Mouse (Mus musculus): ENCODE data around the gene Hist1h1e. TPM values are rescaled to one million over a fixed set of nuclear protein-coding genes. Genes with fewer than 3 reads are reported as not detected.
A peak's percentile ranks its signal among the peaks of the same experiment; 100 is the strongest.
"Not testable (repeated sequence)": the region's sequence is repeated elsewhere in the genome, so short reads cannot be mapped to it uniquely, and the experiment has no call there.

Gene Hist1h1e
- polyA plus RNA-seq, 2 experiments from 2014 or later = 10.6 to 11.3 TPM

DNA sequence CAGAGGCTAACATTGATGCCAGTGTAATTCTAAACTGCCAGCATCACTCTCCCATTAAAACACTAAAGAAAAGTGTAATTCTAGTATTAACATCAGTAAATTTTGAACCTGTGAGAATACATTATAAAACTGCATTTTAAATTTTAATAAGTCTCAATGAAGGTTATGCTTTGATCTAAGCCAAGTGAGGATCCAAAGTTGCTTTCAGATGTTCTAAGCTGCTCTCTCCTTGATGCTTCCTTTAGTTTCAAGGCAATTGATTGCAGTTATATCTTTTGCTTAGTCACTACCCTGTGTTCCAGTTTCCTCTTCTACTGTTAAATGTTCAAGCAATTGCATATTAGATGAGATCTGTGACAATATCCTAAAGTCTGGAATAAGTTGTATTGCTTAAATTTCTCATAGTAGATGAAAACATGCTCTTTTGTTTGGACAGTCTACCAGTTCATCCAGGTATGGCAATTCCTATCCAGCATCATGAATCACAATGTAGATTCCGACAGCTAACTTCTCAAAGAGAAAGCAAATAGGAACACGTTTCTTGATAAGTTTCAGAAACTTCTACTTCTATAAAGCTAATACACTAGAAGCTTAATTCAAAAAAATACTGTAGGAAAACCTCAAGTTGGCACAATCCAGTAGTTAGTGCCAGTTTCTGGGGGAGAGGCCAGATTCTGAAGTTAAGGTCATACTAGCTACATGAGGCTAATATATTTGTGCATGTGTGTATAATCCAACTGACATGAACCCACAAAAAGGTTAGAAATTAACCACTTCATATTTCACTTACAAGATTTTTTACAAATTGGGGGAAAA, 49.9 kb downstream of the Hist1h1e start:
- no peak for ATAC-seq

DNA sequence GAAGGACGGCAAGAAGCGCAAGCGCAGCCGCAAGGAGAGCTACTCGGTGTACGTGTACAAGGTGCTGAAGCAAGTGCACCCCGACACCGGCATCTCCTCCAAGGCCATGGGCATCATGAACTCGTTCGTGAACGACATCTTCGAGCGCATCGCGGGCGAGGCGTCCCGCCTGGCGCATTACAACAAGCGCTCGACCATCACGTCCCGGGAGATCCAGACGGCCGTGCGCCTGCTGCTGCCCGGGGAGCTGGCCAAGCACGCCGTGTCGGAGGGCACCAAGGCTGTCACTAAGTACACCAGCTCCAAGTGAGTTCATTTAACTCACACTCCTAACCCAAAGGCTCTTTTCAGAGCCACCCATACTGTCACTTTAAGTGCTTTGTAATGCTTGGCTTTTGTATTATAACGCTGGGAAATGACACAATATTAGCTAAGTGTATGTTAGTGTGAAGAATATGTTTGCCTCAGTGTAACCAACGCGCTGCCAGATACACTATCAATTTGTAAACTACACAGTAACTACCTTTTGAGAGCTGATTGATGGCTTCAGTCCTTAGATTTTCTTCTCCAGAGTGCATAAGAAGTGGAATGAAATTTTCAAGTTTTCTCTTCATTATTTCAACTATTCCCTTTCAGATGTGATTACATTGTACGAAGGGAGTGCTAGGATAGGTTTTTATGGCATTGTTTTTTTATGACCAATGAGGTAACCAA, 50.7 kb downstream of the Hist1h1e start:
- not testable (repeated sequence) for ATAC-seq

DNA sequence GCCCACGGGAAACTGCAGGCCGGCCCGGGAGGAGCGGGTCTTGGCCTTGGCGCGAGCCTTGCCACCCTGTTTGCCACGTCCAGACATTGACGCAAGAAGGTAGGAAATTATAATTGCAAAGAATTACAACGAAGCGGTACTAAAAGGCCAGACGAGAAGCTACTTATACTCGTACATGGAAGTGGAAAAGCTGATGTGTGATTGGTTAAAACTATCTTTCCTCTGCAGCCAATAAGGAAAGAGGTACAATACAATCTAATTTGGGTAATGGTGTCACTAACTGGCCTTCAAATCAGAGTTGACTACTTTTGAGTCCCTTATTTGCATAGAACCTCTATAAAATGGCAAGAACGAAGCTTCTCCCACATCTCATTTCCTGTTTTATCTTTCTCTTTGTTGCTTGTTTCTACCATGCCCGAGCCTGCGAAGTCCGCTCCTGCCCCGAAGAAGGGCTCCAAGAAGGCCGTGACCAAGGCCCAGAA, 51.3 kb downstream of the Hist1h1e start, which contains the start of the genes Hist1h2ae and Hist1h2bg:
Hist1h2ae (minus strand) TSS at position 199 of the 482 bp plus-strand sequence.
Hist1h2bg (plus strand) TSS at position 375 of the 482 bp plus-strand sequence.
- peak; percentile 82 for ATAC-seq

Other genes starting within 250 kb of the Hist1h1e start
- 10 to 100 TPM; 12.4 to 14.5 TPM for gene Abt1, start 198.7 kb downstream of the Hist1h1e start, polyA plus RNA-seq (2017; shearing (Covaris generic))
- gene Btn1a1, start 156.7 kb downstream of the Hist1h1e start, polyA plus RNA-seq (2017; shearing (Covaris generic)) = not detected
- not detected for gene Btn2a2, start 133.7 kb downstream of the Hist1h1e start, polyA plus RNA-seq (2017; shearing (Covaris generic))
- gene Hist1h4h, start 91.5 kb downstream of the Hist1h1e start, polyA plus RNA-seq (2017; shearing (Covaris generic)) = 10 to 100 TPM in 1 of 2 experiments, 1 to 10 TPM in 1; 9.5 to 10.8 TPM
- 1 to 10 TPM in 1 of 2 experiments, not detected in 1; 2.7 TPM for gene Hist1h2af, start 88.7 kb downstream of the Hist1h1e start, polyA plus RNA-seq (2017; shearing (Covaris generic))
- gene Hist1h3g, start 87.1 kb downstream of the Hist1h1e start, polyA plus RNA-seq (2017; shearing (Covaris generic)) = not detected
- gene Hist1h2bh, start 79.2 kb downstream of the Hist1h1e start, polyA plus RNA-seq (2017; shearing (Covaris generic)) = under 1 TPM; 0.41 to 0.66 TPM
- not detected for gene Hist1h3f, start 78.5 kb downstream of the Hist1h1e start, polyA plus RNA-seq (2017; shearing (Covaris generic))
- gene Hist1h4f, start 70.9 kb downstream of the Hist1h1e start, polyA plus RNA-seq (2017; shearing (Covaris generic)) = 1 to 10 TPM in 1 of 2 experiments, not detected in 1; 1.1 TPM
- gene Hist1h1d, start 69.3 kb downstream of the Hist1h1e start, polyA plus RNA-seq (2017; shearing (Covaris generic)) = under 1 TPM; 0.18 to 0.35 TPM
- 1 to 10 TPM; 2.2 to 4.1 TPM for gene Hist1h3e, start 60.2 kb downstream of the Hist1h1e start, polyA plus RNA-seq (2017; shearing (Covaris generic))
- 10 to 100 TPM; 12.3 to 17.6 TPM for gene Hist1h2ae, start 51.3 kb downstream of the Hist1h1e start, polyA plus RNA-seq (2017; shearing (Covaris generic))
- 1 to 10 TPM; 8.0 to 8.6 TPM for gene Hist1h2bg, start 51.2 kb downstream of the Hist1h1e start, polyA plus RNA-seq (2017; shearing (Covaris generic))
- not detected for gene Hist1h2bf, start 48.4 kb downstream of the Hist1h1e start, polyA plus RNA-seq (2017; shearing (Covaris generic))
- under 1 TPM in 1 of 2 experiments, not detected in 1; 0.96 TPM for gene Hist1h2ad, start 48.2 kb downstream of the Hist1h1e start, polyA plus RNA-seq (2017; shearing (Covaris generic))
- gene Hist1h3d, start 46.8 kb downstream of the Hist1h1e start, polyA plus RNA-seq (2017; shearing (Covaris generic)) = not detected
- gene Hist1h4d, start 41.0 kb downstream of the Hist1h1e start, polyA plus RNA-seq (2017; shearing (Covaris generic)) = 10 to 100 TPM; 20.2 to 22.9 TPM
- gene Hist1h2be, start 1.4 kb downstream of the Hist1h1e start, polyA plus RNA-seq (2017; shearing (Covaris generic)) = 1 to 10 TPM; 3.3 to 4.0 TPM
- gene Hist1h2ac, start 61.4 kb upstream of the Hist1h1e start, polyA plus RNA-seq (2017; shearing (Covaris generic)) = under 1 TPM; 0.51 to 0.74 TPM
- gene Hist1h2bc, start 61.6 kb upstream of the Hist1h1e start, polyA plus RNA-seq (2017; shearing (Covaris generic)) = 1 to 10 TPM; 4.0 to 4.2 TPM
- gene Hist1h1t, start 73.3 kb upstream of the Hist1h1e start, polyA plus RNA-seq (2017; shearing (Covaris generic)) = not detected
- gene Hist1h4c, start 75.9 kb upstream of the Hist1h1e start, polyA plus RNA-seq (2017; shearing (Covaris generic)) = 1 to 10 TPM; 8.7 to 9.4 TPM
- gene Hfe, start 88.3 kb upstream of the Hist1h1e start, polyA plus RNA-seq (2017; shearing (Covaris generic)) = under 1 TPM; 0.57 to 0.69 TPM
- 10 to 100 TPM in 1 of 2 experiments, 1 to 10 TPM in 1; 8.9 to 10.5 TPM for gene Hist1h1c, start 116.2 kb upstream of the Hist1h1e start, polyA plus RNA-seq (2017; shearing (Covaris generic))
- 1 to 10 TPM in 1 of 2 experiments, not detected in 1; 1.3 TPM for gene Hist1h3c, start 123.0 kb upstream of the Hist1h1e start, polyA plus RNA-seq (2017; shearing (Covaris generic))
- 1 to 10 TPM in 1 of 2 experiments, not detected in 1; 2.9 TPM for gene Hist1h2bb, start 124.2 kb upstream of the Hist1h1e start, polyA plus RNA-seq (2017; shearing (Covaris generic))
- gene Hist1h2ab, start 128.6 kb upstream of the Hist1h1e start, polyA plus RNA-seq (2017; shearing (Covaris generic)) = 1 to 10 TPM; 2.8 to 8.2 TPM
- gene Hist1h3b, start 129.7 kb upstream of the Hist1h1e start, polyA plus RNA-seq (2017; shearing (Covaris generic)) = not detected
- gene Hist1h4b, start 134.5 kb upstream of the Hist1h1e start, polyA plus RNA-seq (2017; shearing (Covaris generic)) = 1 to 10 TPM in 1 of 2 experiments, not detected in 1; 5.4 TPM
- gene Hist1h4a, start 138.7 kb upstream of the Hist1h1e start, polyA plus RNA-seq (2017; shearing (Covaris generic)) = not detected
- 1 to 10 TPM in 1 of 2 experiments, not detected in 1; 1.8 TPM for gene Hist1h3a, start 139.8 kb upstream of the Hist1h1e start, polyA plus RNA-seq (2017; shearing (Covaris generic))
- 1 to 10 TPM; 2.6 to 3.4 TPM for gene Hist1h1a, start 141.1 kb upstream of the Hist1h1e start, polyA plus RNA-seq (2017; shearing (Covaris generic))
- gene Trim38, start 147.4 kb upstream of the Hist1h1e start, polyA plus RNA-seq (2017; shearing (Covaris generic)) = not detected
- not detected for gene Slc17a2, start 184.4 kb upstream of the Hist1h1e start, polyA plus RNA-seq (2017; shearing (Covaris generic))
- not detected for gene Slc17a3, start 216.9 kb upstream of the Hist1h1e start, polyA plus RNA-seq (2017; shearing (Covaris generic))
- under 1 TPM in 1 of 2 experiments, not detected in 1; 0.16 TPM for gene Slc17a1, start 245.2 kb upstream of the Hist1h1e start, polyA plus RNA-seq (2017; shearing (Covaris generic))